Mouse (Mus musculus): ENCODE measurements at regions not wholly inside any gene's neighbourhood (a gene's known extent, or its start where the extent isn't known, plus 50 kb on each side); places are given as distances from the start of the nearest gene placed in this dataset. TPM values are rescaled to one million over a fixed set of nuclear protein-coding genes. Genes with fewer than 3 reads are reported as not detected.

Small RNA genes in the stretch of these regions (microRNA-seq; reads per million reads assigned to microRNA genes)
- gene Gm22368: not detected
- not detected for gene Gm44376
